ENCODE assay signal across 8 mouse cellular contexts in the genomic region with DNA sequence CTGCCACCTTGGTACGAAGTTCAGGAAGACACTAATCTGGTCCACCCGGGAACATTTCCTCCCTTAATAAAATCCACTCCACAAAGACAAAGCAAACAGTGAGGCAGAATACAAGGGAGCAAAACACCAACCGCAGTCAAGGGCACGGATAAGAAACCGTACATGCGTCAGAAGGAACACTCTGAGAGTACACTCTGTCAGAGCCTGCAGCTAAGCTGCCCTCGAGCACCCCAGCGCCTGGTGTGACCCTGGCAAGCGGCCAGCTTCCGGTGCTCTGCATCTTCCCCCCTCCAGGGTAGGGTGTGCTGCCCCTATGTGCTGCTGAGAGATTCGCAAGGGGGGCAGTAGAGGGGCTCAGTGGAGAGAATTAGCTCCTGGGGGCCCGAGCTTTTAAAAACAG. TPM values are rescaled to one million over a fixed set of nuclear protein-coding genes. Genes with fewer than 3 reads are reported as not detected.
DNase-seq lines count a peak whose midpoint lies in the region; ATAC-seq lines count a peak whose summit lies in the region.
"Had no signal": no experiment of that assay in that cellular context is flagged by ENCODE, and none has a peak within 500 bp of the region (broad histone marks: within the 10 kb centered on the region; RNA-seq: fewer than 3 reads in every experiment).

No protein-coding gene starts in this region.

- no peak overlapping the region for H3K4me3 ChIP-seq in neural tube, embryonic 13.5 days
- no peak overlapping the region for H3K4me3 ChIP-seq in neural tube, embryonic 15.5 days (replicated peaks)
- no peak overlapping the region for H3K4me3 ChIP-seq in embryonic facial prominence, embryonic 10.5 days
- no peak overlapping the region for H3K4me3 ChIP-seq in liver, embryonic 13.5 days (replicated peaks)
- H3K4me3 ChIP-seq: midbrain, embryonic 12.5 days had no signal

- WGBS in neural tube, embryonic 13.5 days, result 40% methylated on average over 12 of the region's 12 CpGs
- WGBS in neural tube, embryonic 15.5 days, result 45% methylated on average over 12 of the region's 12 CpGs
- WGBS in embryonic facial prominence, embryonic 10.5 days, result 25% methylated on average over 12 of the region's 12 CpGs
- 40% methylated on average over 12 of the region's 12 CpGs for WGBS in liver, embryonic 13.5 days (ENCODE audit: insufficient replicate concordance)

- intact Hi-C loops in heart, postnatal 36 days (cut with DNase I), result no loop called here

- H3K4me2 ChIP-seq in neural tube, embryonic 13.5 days, result no peak overlapping the region
- H3K4me2 ChIP-seq in neural tube, embryonic 15.5 days, result no peak overlapping the region
- H3K4me2 ChIP-seq in liver, embryonic 13.5 days, result no peak overlapping the region
- H3K4me2 ChIP-seq: midbrain, embryonic 12.5 days had no signal

- no peak overlapping the region for H3K9ac ChIP-seq in neural tube, embryonic 13.5 days
- no peak overlapping the region for H3K9ac ChIP-seq in neural tube, embryonic 15.5 days (replicated peaks)
- no peak overlapping the region for H3K9ac ChIP-seq in liver, embryonic 13.5 days
- H3K9ac ChIP-seq: midbrain, embryonic 12.5 days had no signal

- H3K27me3 ChIP-seq in neural tube, embryonic 13.5 days, result no peaks in the 10 kb centered on the region
- no peaks in the 10 kb centered on the region for H3K27me3 ChIP-seq in neural tube, embryonic 15.5 days (replicated peaks)
- no peaks in the 10 kb centered on the region for H3K27me3 ChIP-seq in embryonic facial prominence, embryonic 10.5 days (replicated peaks; ENCODE audit: low read depth, poor library complexity, severe bottlenecking)
- no peaks in the 10 kb centered on the region for H3K27me3 ChIP-seq in liver, embryonic 13.5 days
- H3K27me3 ChIP-seq: midbrain, embryonic 12.5 days had no signal

- 0 out of 2 replicates have a peak overlapping the region, but pooled peaks have one; percentile 20 for H3K27ac ChIP-seq in neural tube, embryonic 13.5 days (replicated peaks)
- H3K27ac ChIP-seq in neural tube, embryonic 15.5 days (replicated peaks), result no peak overlapping the region; the same call in 1 of the 2 replicates
- peak overlapping the region; percentile 40; the same call in 1 of the 2 replicates for H3K27ac ChIP-seq in embryonic facial prominence, embryonic 10.5 days (replicated peaks)
- H3K27ac ChIP-seq in liver, embryonic 13.5 days, result no peak overlapping the region
- H3K27ac ChIP-seq: midbrain, embryonic 12.5 days had no signal

- H3K9me3 ChIP-seq in neural tube, embryonic 13.5 days, result no peaks in the 10 kb centered on the region
- no peaks in the 10 kb centered on the region for H3K9me3 ChIP-seq in neural tube, embryonic 15.5 days (replicated peaks)
- no peaks in the 10 kb centered on the region for H3K9me3 ChIP-seq in embryonic facial prominence, embryonic 10.5 days
- H3K9me3 ChIP-seq in liver, embryonic 13.5 days (replicated peaks), result no peaks in the 10 kb centered on the region
- H3K9me3 ChIP-seq: midbrain, embryonic 12.5 days had no signal

- peaks cover 6% of the 10 kb centered on the region for H3K4me1 ChIP-seq in neural tube, embryonic 13.5 days (replicated peaks)
- H3K4me1 ChIP-seq in neural tube, embryonic 15.5 days, result no peaks in the 10 kb centered on the region
- H3K4me1 ChIP-seq in embryonic facial prominence, embryonic 10.5 days, result peaks cover 15% of the 10 kb centered on the region
- peaks cover 17% of the 10 kb centered on the region for H3K4me1 ChIP-seq in liver, embryonic 13.5 days (replicated peaks)

- ATAC-seq in neural tube, embryonic 13.5 days (ENCODE audit: low read depth), result no peak
- ATAC-seq in neural tube, embryonic 15.5 days (ENCODE audit: low FRiP score), result no peak
- 0 out of 2 replicates have a peak, but pooled peaks have one; percentile 47 for ATAC-seq in liver, embryonic 13.5 days (ENCODE audit: low read depth)

- no peaks in the 10 kb centered on the region for H3K36me3 ChIP-seq in neural tube, embryonic 13.5 days
- no peaks in the 10 kb centered on the region for H3K36me3 ChIP-seq in neural tube, embryonic 15.5 days
- no peaks in the 10 kb centered on the region for H3K36me3 ChIP-seq in embryonic facial prominence, embryonic 10.5 days (replicated peaks)
- peaks cover 4% of the 10 kb centered on the region; the same call in 1 of the 2 replicates for H3K36me3 ChIP-seq in liver, embryonic 13.5 days
- H3K36me3 ChIP-seq: midbrain, embryonic 12.5 days had no signal

- DNase-seq in embryonic facial prominence, embryonic 10.5 days (ENCODE audit: low spot score), result peak; percentile 58
- DNase-seq in heart, postnatal 36 days, result peak; percentile 39 to 50
- no peak for DNase-seq in liver, embryonic 13.5 days
- DNase-seq in ovary, postnatal 36 days (ENCODE audit: low spot score), result peak; percentile 82
- no peak for DNase-seq in cerebellum, adult 9-10 months

RNA-seq across cellular contexts. Expression of a gene that starts 50.2 kb away (rescaled TPM):
- polyA plus RNA-seq in neural tube, embryonic 13.5 days (2015; fragmentation: Nextera tagmentation; extraction: Ambion mirVana), result 321 and 382 TPM in 2 replicates
- polyA plus RNA-seq in neural tube, embryonic 15.5 days (2015; fragmentation: Nextera tagmentation; extraction: Ambion mirVana), result 329 and 348 TPM in 2 replicates
- 487 and 499 TPM in 2 replicates for polyA plus RNA-seq in embryonic facial prominence, embryonic 10.5 days (2016; fragmentation: Nextera tagmentation; extraction: Ambion mirVana)
- total RNA-seq in heart, postnatal 36 days (2021), result 100 to 1,000 TPM; 517 to 581 TPM
- 417 and 442 TPM in 2 replicates for polyA plus RNA-seq in liver, embryonic 13.5 days (2015; fragmentation: Nextera tagmentation; extraction: Ambion mirVana)

Comparison
In these comparisons a context has a peak if more than half of its experiments do, and no peak if none do; other contexts are left out.
1. H3K27ac ChIP-seq: peak in neural tube, embryonic 13.5 days (single experiment) and embryonic facial prominence, embryonic 10.5 days (single experiment); none in neural tube, embryonic 15.5 days (single experiment) and liver, embryonic 13.5 days (single experiment).
2. DNase-seq: peak in embryonic facial prominence, embryonic 10.5 days (single experiment), heart, postnatal 36 days (2 of 2) and ovary, postnatal 36 days (single experiment); none in liver, embryonic 13.5 days (single experiment) and cerebellum, adult 9-10 months (single experiment).